Mouse (Mus musculus): ENCODE results near the gene Thy1.
A peak's percentile ranks its signal among the peaks of the same experiment; 100 is the strongest.

- TF ChIP-seq CTCF (IDR thresholded peaks at IDR 0.05; ENCODE audit: extremely low read depth, insufficient read depth, low read length), result no peak
- TF ChIP-seq POLR2A (IDR thresholded peaks at IDR 0.05; ENCODE audit: extremely low read depth, insufficient read depth, low read length), result peak; percentile 46
Observed at GRCm38 (mm10) chr9:44085741-44086665, 42.8 kb downstream of the Thy1 start.
